Mouse (Mus musculus) neutrophil, adult 5-6 weeks (primary cell): ENCODE results near the gene Msh2. TPM values are rescaled to one million over a fixed set of nuclear protein-coding genes. Genes with fewer than 3 reads are reported as not detected.
A peak's percentile ranks its signal among the peaks of the same experiment; 100 is the strongest.
"Not testable (repeated sequence)": the region's sequence is repeated elsewhere in the genome, so short reads cannot be mapped to it uniquely, and the experiment has no call there.

Source experiments
- ATAC-seq: fragments of 151-379, 151-347 bp; 2 replicates; pipeline ENCODE4 v1.8.0; 2017; ENCODE audit warnings: mild to moderate bottlenecking, moderate TSS enrichment; ENCODE audit not compliant: insufficient number of reproducible peaks, poor library complexity, low FRiP score, severe bottlenecking; ENCODE audit errors: extremely low read depth
- total RNA-seq: library from RNA; stranded (forward); fragments of 200-1000 nt; gene quantifications from 2 replicates; pipeline ENCODE4 v1.2.3, GENCODE M21; 2017

The Msh2 gene
- 32.6 and 35.0 TPM in 2 replicates for total RNA-seq

GRCm38 (mm10) chr17:87671890-87672660 is at the start of gene Msh2:
Gene Msh2, plus strand, starts transcription at chr17:87672330.
- ATAC-seq, result peak; percentile 97

- no peak for ATAC-seq
Measured at GRCm38 (mm10) chr17:87625510-87626086, 46.5 kb upstream of the Msh2 start.

GRCm38 (mm10) chr17:87628144-87628543 is 44.0 kb upstream of the Msh2 start:
- ATAC-seq, result no peak

- ATAC-seq, result no peak
Measured at GRCm38 (mm10) chr17:87628706-87629105, 43.4 kb upstream of the Msh2 start.

GRCm38 (mm10) chr17:87637056-87637389 is 35.1 kb upstream of the Msh2 start:
- no peak for ATAC-seq

GRCm38 (mm10) chr17:87639242-87639641 is 32.9 kb upstream of the Msh2 start:
- ATAC-seq, result no peak

- ATAC-seq, result no peak
Measured at GRCm38 (mm10) chr17:87640272-87640671, 31.9 kb upstream of the Msh2 start.

GRCm38 (mm10) chr17:87641006-87641405 is 31.1 kb upstream of the Msh2 start:
- ATAC-seq, result no peak

GRCm38 (mm10) chr17:87642744-87643143 is 29.4 kb upstream of the Msh2 start:
- no peak for ATAC-seq

- ATAC-seq, result not testable (repeated sequence)
Measured at GRCm38 (mm10) chr17:87655616-87656015, 16.5 kb upstream of the Msh2 start.

- not testable (repeated sequence) for ATAC-seq
Measured at GRCm38 (mm10) chr17:87661958-87662573, 10.1 kb upstream of the Msh2 start.

- ATAC-seq, result no peak
Measured at GRCm38 (mm10) chr17:87664238-87664637, 7.9 kb upstream of the Msh2 start.

- ATAC-seq, result peak; percentile 69; the same call in 1 of the 2 replicates
Measured at GRCm38 (mm10) chr17:87665066-87665822, 6.9 kb upstream of the Msh2 start.

GRCm38 (mm10) chr17:87672677-87673286 is 652 bp downstream of the Msh2 start:
- ATAC-seq, result peak; percentile 29; the same call in 1 of the 2 replicates

GRCm38 (mm10) chr17:87676916-87677474 is 4.9 kb downstream of the Msh2 start:
- not testable (repeated sequence) for ATAC-seq

GRCm38 (mm10) chr17:87677656-87678055 is 5.5 kb downstream of the Msh2 start:
- no peak for ATAC-seq

- ATAC-seq, result no peak
Measured at GRCm38 (mm10) chr17:87689217-87689616, 17.1 kb downstream of the Msh2 start.

GRCm38 (mm10) chr17:87691958-87692357 is 19.8 kb downstream of the Msh2 start:
- peak; percentile 9; the same call in 1 of the 2 replicates for ATAC-seq
